Mouse (Mus musculus) C2C12 (cell line): ENCODE results near the gene Tctn1.

ENCODE experiments used
- CTCF ChIP-seq: IDR thresholded peaks from one replicate; pipeline ENCODE4 v1.5.1; 2011; ENCODE audit not compliant: control insufficient read depth, insufficient read depth, insufficient read length
- MAX ChIP-seq: IDR thresholded peaks from one replicate; pipeline ENCODE4 v1.6.1; 2011; ENCODE audit warnings: mild to moderate bottlenecking, control low read depth
- MYOG ChIP-seq: IDR thresholded peaks from one replicate; pipeline ENCODE4 v1.6.1; 2011; ENCODE audit not compliant: control insufficient read depth, insufficient read length; ENCODE audit errors: extremely low read depth

DNA sequence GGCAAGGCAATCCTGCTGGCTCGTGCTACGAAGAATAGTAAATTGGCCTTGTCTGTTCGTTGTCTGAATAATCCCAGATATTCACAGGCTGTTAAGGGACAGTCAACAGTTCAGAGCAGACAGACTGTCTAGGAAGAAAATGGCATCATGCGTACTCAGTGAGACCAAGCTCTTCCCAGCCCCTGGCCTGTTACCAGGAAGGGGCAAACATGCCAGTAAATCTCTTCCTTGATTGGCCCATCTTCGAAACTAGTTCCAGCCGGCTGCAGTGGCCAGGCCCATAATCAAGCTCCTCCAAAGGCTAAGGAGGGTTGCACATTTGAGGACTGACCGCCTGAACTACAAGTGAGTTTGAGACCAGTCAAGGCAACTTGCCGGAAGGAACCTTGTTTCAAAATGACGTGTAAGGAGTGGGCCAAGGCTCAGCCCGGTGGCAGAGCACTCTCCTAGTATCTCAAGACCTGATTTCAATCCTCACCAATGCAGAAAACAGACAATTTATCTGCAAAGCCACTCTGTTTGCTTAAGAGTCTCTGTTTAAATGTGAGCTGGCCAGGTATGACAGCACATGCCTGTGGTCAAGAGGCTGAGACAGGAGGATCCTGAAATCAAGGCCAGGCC lies 17.6 kb downstream of the Tctn1 start:
- TF ChIP-seq CTCF: no peak
- TF ChIP-seq MAX: no peak
- TF ChIP-seq MYOG: no peak
